Comparison of ENCODE assay signal across 8 mouse cellular contexts in the genomic region with DNA sequence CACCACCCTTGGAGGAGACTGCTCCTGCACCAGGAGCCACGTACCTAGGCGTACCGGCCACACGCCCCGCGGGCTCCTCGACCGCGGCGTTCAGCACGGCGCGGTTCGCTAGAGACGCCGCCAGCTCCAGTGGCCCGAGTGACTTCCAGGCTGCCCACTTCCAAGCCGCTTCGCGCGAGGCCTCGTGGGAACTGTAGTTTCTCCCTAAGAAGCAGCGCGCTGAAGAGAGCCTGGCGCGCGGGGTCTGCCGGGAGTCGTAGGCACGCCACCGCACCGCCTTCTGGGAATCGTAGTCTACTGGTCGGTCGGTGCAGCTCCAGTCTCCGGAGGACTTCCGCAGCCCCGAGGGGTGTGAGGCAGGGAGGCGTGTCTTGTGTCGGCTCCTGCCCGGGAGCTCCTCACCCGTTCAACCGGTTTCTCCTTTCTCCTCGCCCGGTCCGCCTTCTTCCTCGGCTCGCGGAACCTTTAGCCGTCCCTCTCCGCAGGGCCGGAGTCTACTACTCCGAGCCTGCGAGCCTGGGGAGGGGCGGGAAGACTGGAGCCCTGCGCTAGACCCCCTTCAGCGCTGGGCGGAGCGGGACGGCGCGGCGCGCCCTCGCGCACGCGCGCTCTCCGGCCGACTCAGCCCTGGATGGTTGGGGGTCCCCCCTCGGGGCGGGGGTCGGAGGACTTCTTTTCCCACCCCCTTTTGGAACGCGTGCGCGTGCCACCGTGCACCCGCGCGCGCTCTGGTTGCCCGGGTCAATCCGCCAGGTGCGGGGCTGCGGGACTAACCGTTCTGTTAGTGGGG. TPM values are rescaled to one million over a fixed set of nuclear protein-coding genes. Genes with fewer than 3 reads are reported as not detected.
A peak's percentile ranks its signal among the peaks of the same experiment; 100 is the strongest.
DNase-seq lines count a peak whose midpoint lies in the region; ATAC-seq and TF ChIP-seq lines count a peak whose summit lies in the region.

A gene (minus strand): TSS at position 221 of the 790 bp plus-strand sequence.

- WGBS in heart, embryonic 12.5 days: under 1% methylated on average over 85 of the region's 88 CpGs
- WGBS in kidney, postnatal 0 days: 0% methylated on average over 87 of the region's 88 CpGs
- under 1% methylated on average over 84 of the region's 88 CpGs for WGBS in liver, embryonic 11.5 days
- WGBS in stomach, embryonic 14.5 days: under 1% methylated on average over 88 of the region's 88 CpGs

- ATAC-seq in erythroid progenitor cell, adult 5-6 weeks (replicated peaks; ENCODE audit: low FRiP score, poor library complexity, severe bottlenecking): peak; percentile 98
- ATAC-seq in heart, embryonic 12.5 days (ENCODE audit: insufficient number of reproducible peaks, low FRiP score): peak; percentile 99
- peak; percentile 98 for ATAC-seq in kidney, postnatal 0 days (replicated peaks; ENCODE audit: low FRiP score, low read depth)
- peak; percentile 99 for ATAC-seq in liver, embryonic 11.5 days (replicated peaks; ENCODE audit: low FRiP score)
- peak; percentile 97 for ATAC-seq in stomach, embryonic 14.5 days (ENCODE audit: insufficient number of reproducible peaks, insufficient read depth, low FRiP score, low read depth)

- no peaks in the 10 kb centered on the region for H3K9me3 ChIP-seq in heart, embryonic 12.5 days (replicated peaks)
- H3K9me3 ChIP-seq in kidney, postnatal 0 days (replicated peaks; ENCODE audit: low read length): no peaks in the 10 kb centered on the region
- no peaks in the 10 kb centered on the region for H3K9me3 ChIP-seq in liver, embryonic 11.5 days (ENCODE audit: control insufficient read depth, low read length)
- no peaks in the 10 kb centered on the region for H3K9me3 ChIP-seq in stomach, embryonic 14.5 days (ENCODE audit: control insufficient read depth, low read depth, low read length)

- peak; percentile 97 for DNase-seq in CD4-positive helper T cell, adult 2 months (ENCODE audit: low read depth, low spot score)
- peak; percentile 95 for DNase-seq in brain, embryonic 18.5 days (ENCODE audit: low read depth, low spot score)
- DNase-seq in kidney, postnatal 0 days (ENCODE audit: low spot score): peak; percentile 99
- peak; percentile 96 for DNase-seq in liver, embryonic 11.5 days (ENCODE audit: low spot score)
- peak; percentile 95 for DNase-seq in naive thymus-derived CD4-positive, alpha-beta T cell, adult 2 months (ENCODE audit: low read depth)

- peaks cover 74% of the 10 kb centered on the region for H3K27me3 ChIP-seq in heart, embryonic 12.5 days (replicated peaks)
- no peaks in the 10 kb centered on the region for H3K27me3 ChIP-seq in kidney, postnatal 0 days (ENCODE audit: insufficient read depth, low read length)
- no peaks in the 10 kb centered on the region for H3K27me3 ChIP-seq in liver, embryonic 11.5 days (replicated peaks; ENCODE audit: control insufficient read depth, insufficient read depth, low read length)
- H3K27me3 ChIP-seq in stomach, embryonic 14.5 days (ENCODE audit: control insufficient read depth, insufficient read depth, low read length): no peaks in the 10 kb centered on the region

- peaks cover 9% of the 10 kb centered on the region for H3K4me1 ChIP-seq in heart, embryonic 12.5 days (replicated peaks)
- peaks cover 9% of the 10 kb centered on the region; the same call in 1 of the 2 replicates for H3K4me1 ChIP-seq in kidney, postnatal 0 days (replicated peaks; ENCODE audit: insufficient read depth, low read length)
- peaks cover 19% of the 10 kb centered on the region for H3K4me1 ChIP-seq in liver, embryonic 11.5 days (replicated peaks; ENCODE audit: control insufficient read depth, insufficient read depth, low read length)
- peaks cover 17% of the 10 kb centered on the region for H3K4me1 ChIP-seq in stomach, embryonic 14.5 days (ENCODE audit: control insufficient read depth, insufficient read depth, low read length)

- H3K4me2 ChIP-seq in heart, embryonic 12.5 days: peak within 1 kb of the TSS; percentile 97
- H3K4me2 ChIP-seq in kidney, postnatal 0 days (ENCODE audit: low read length): peak within 1 kb of the TSS; percentile 90
- peak within 1 kb of the TSS; percentile 97 for H3K4me2 ChIP-seq in liver, embryonic 11.5 days
- H3K4me2 ChIP-seq in stomach, embryonic 14.5 days (replicated peaks; ENCODE audit: low read depth, low read length): peak within 1 kb of the TSS; percentile 88

- H3K4me3 ChIP-seq in heart, embryonic 12.5 days: peak within 1 kb of the TSS; percentile 75
- H3K4me3 ChIP-seq in kidney, postnatal 0 days (replicated peaks; ENCODE audit: low read depth, low read length): peak within 1 kb of the TSS; percentile 84
- peak within 1 kb of the TSS; percentile 92 for H3K4me3 ChIP-seq in liver, embryonic 11.5 days (ENCODE audit: low read depth, low read length)
- peak within 1 kb of the TSS; percentile 89 for H3K4me3 ChIP-seq in stomach, embryonic 14.5 days (ENCODE audit: low read depth, low read length)

- H3K36me3 ChIP-seq in heart, embryonic 12.5 days: no peaks in the 10 kb centered on the region
- no peaks in the 10 kb centered on the region for H3K36me3 ChIP-seq in kidney, postnatal 0 days (ENCODE audit: insufficient read depth, low read length)
- no peaks in the 10 kb centered on the region for H3K36me3 ChIP-seq in liver, embryonic 11.5 days (ENCODE audit: control insufficient read depth, insufficient read depth, low read length)
- no peaks in the 10 kb centered on the region for H3K36me3 ChIP-seq in stomach, embryonic 14.5 days (ENCODE audit: control insufficient read depth, insufficient read depth, low read length)

- no peak for TF ChIP-seq CTCF in kidney, postnatal 0 days (IDR thresholded peaks at IDR 0.05; ENCODE audit: low read depth)

- H3K27ac ChIP-seq in heart, embryonic 12.5 days (ENCODE audit: poor library complexity, severe bottlenecking): no peak within 1 kb of the TSS
- H3K27ac ChIP-seq in kidney, postnatal 0 days: peak within 1 kb of the TSS; percentile 71
- H3K27ac ChIP-seq in liver, embryonic 11.5 days (ENCODE audit: low read depth, low read length): no peak within 1 kb of the TSS
- peak within 1 kb of the TSS; percentile 92 for H3K27ac ChIP-seq in stomach, embryonic 14.5 days (ENCODE audit: low read length)

- H3K9ac ChIP-seq in heart, embryonic 12.5 days: peak within 1 kb of the TSS; percentile 79
- peak within 1 kb of the TSS; percentile 75 for H3K9ac ChIP-seq in kidney, postnatal 0 days (ENCODE audit: low read depth, low read length)
- peak within 1 kb of the TSS; percentile 85 for H3K9ac ChIP-seq in liver, embryonic 11.5 days (ENCODE audit: low read depth, low read length)
- H3K9ac ChIP-seq in stomach, embryonic 14.5 days (replicated peaks; ENCODE audit: low read depth, low read length): peak within 1 kb of the TSS; percentile 82

RNA-seq across cellular contexts. Expression of the gene that starts here (rescaled TPM):
- 2.5 and 4.2 TPM in 2 replicates for total RNA-seq in erythroid progenitor cell, adult 5-6 weeks (2015; ENCODE audit: low replicate concordance)
- 1.3 and 15.3 TPM in 2 replicates for total RNA-seq in erythroid progenitor cell, adult 5-6 weeks (2017; ENCODE audit: low replicate concordance)
- 3.7 and 3.8 TPM in 2 replicates for polyA plus RNA-seq in heart, embryonic 12.5 days (2016; fragmentation: Nextera tagmentation; extraction: Ambion mirVana)
- 8.3 and 10.2 TPM in 2 replicates for polyA plus RNA-seq in kidney, postnatal 0 days (2015; fragmentation: Nextera tagmentation; extraction: Ambion mirVana)
- 9.0 and 10.1 TPM in 2 replicates for polyA plus RNA-seq in liver, embryonic 11.5 days (2014; fragmentation: Nextera tagmentation; extraction: Ambion mirVana)
- polyA plus RNA-seq in stomach, embryonic 14.5 days (2014; fragmentation: Nextera tagmentation; extraction: Ambion mirVana): 21.2 and 22.0 TPM in 2 replicates

Comparison
In these comparisons a context has a peak if more than half of its experiments do, and no peak if none do; other contexts are left out.
1. H3K27ac ChIP-seq: peak in kidney, postnatal 0 days (single experiment) and stomach, embryonic 14.5 days (single experiment); none in heart, embryonic 12.5 days (single experiment) and liver, embryonic 11.5 days (single experiment).
2. Peak in every context shown above with its lines, with median percentiles within 50 percentile points of each other: DNase-seq, ATAC-seq, H3K4me2 ChIP-seq, H3K4me3 ChIP-seq and H3K9ac ChIP-seq.